Mouse (Mus musculus): Measurements from ENCODE around the gene Nfatc2ip.
"Not testable (repeated sequence)": the region's sequence is repeated elsewhere in the genome, so short reads cannot be mapped to it uniquely, and the experiment has no call there.

DNA sequence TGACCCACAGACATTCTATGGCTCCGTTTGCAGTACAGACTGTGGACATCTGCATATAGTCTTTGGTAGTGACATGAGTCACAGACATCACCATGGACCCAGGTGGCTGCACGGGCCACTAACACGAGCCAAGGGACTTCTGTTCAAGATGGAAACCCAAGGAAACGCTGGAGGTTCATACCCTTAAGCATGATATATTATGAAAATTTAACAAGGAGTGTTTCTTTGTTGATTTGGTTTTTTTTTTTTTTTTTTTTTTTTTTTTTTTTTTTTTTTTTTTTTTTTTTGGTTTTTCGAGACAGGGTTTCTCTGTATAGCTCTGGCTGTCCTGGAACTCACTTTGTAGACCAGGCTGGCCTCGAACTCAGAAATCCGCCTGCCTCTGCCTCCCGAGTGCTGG is 6.0 kb upstream of the Nfatc2ip start:
- not testable (repeated sequence) for TF ChIP-seq CTCF (conservative IDR thresholded peaks at IDR 0.05; ENCODE audit: low read length); POU5F1 (IDR thresholded peaks at IDR 0.05; ENCODE audit: borderline replicate concordance, low read length); NANOG (IDR thresholded peaks at IDR 0.05; ENCODE audit: borderline replicate concordance, low read length)
